Mouse (Mus musculus) spleen, adult 12 weeks (tissue): ENCODE measurements around the gene Prdm11.

Experiments
- DNase-seq: peaks from one replicate; pipeline ENCODE4 v3.0.0; 2022; ENCODE audit warnings: low spot score

Prdm11 gene

GRCm38 (mm10) chr2:92924677-92925259 is 121.2 kb downstream of the Prdm11 start:
- DNase-seq, result no peak

GRCm38 (mm10) chr2:92920709-92921108 is 125.3 kb downstream of the Prdm11 start:
- no peak for DNase-seq

GRCm38 (mm10) chr2:92917405-92918142 is 128.4 kb downstream of the Prdm11 start:
- DNase-seq, result no peak

GRCm38 (mm10) chr2:92915659-92916631 is 130.0 kb downstream of the Prdm11 start:
- DNase-seq, result no peak
